Mouse (Mus musculus): ENCODE measurements around the gene Plcd3. TPM values are rescaled to one million over a fixed set of nuclear protein-coding genes. Genes with fewer than 3 reads are reported as not detected.
A peak's percentile ranks its signal among the peaks of the same experiment; 100 is the strongest.

The Plcd3 gene
- polyA plus RNA-seq, 1 experiment, result 27.6 TPM

DNA sequence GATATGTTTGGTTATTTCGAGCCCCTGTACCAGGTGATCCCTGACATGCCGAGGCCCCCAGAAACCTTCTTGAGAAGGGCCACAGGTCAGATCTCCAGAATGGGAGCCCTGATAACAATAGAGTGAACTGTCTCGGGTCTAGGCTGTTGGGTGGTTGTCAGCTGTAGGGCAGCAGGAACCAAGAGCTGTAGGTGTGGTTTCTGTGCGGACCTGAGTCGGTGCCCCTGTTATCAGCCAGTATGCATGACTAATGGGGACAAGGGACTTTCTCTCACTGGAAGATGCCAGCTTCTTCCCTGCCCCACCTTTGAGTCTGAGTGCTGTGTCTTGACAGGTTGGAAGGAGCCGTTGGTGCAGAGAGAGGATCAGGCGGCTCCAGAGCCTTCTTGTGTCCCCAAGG lies 3.0 kb upstream of the Plcd3 start:
- no peak for TF ChIP-seq CEBPB (IDR thresholded peaks at IDR 0.05; ENCODE audit: low read depth)
- no peak for TF ChIP-seq FOSL1 (IDR thresholded peaks at IDR 0.05; ENCODE audit: insufficient read depth, low read length, poor library complexity, severe bottlenecking)
- no peak overlapping the region for H3K4me3 ChIP-seq (ENCODE audit: insufficient read depth, poor library complexity, severe bottlenecking)
- peaks cover 9% of the 10 kb centered on the region for H3K36me3 ChIP-seq (ENCODE audit: control insufficient read depth, insufficient read depth)
- H3K27me3 ChIP-seq (ENCODE audit: control insufficient read depth, insufficient read depth, insufficient read length), result no peaks in the 10 kb centered on the region
- H3K79me2 ChIP-seq (ENCODE audit: control insufficient read depth, insufficient read depth), result peaks cover 32% of the 10 kb centered on the region
- no peak overlapping the region for H3ac ChIP-seq (ENCODE audit: control insufficient read depth, insufficient read length, low read depth)
- peaks cover 17% of the 10 kb centered on the region for H3K79me3 ChIP-seq (ENCODE audit: low read depth)

GRCm38 (mm10) chr11:103103621-103104020 lies 2.2 kb upstream of the Plcd3 start:
- Histone ChIP-seq H3ac (ENCODE audit: control insufficient read depth, insufficient read length, low read depth) (peak overlapping the region; percentile 68), H3K79me2 (ENCODE audit: control insufficient read depth, insufficient read depth) (peaks cover 41% of the 10 kb centered on the region), H3K27me3 (ENCODE audit: control insufficient read depth, insufficient read depth, insufficient read length) (no peaks in the 10 kb centered on the region), H3K36me3 (ENCODE audit: control insufficient read depth, insufficient read depth) (peaks cover 12% of the 10 kb centered on the region), H3K4me3 (ENCODE audit: insufficient read depth, poor library complexity, severe bottlenecking) (peak overlapping the region; percentile 34), H3K79me3 (ENCODE audit: low read depth) (peaks cover 18% of the 10 kb centered on the region)
- TF ChIP-seq CTCF (IDR thresholded peaks at IDR 0.05; ENCODE audit: control insufficient read depth, insufficient read depth, insufficient read length) (no peak), CEBPB (IDR thresholded peaks at IDR 0.05; ENCODE audit: low read depth) (no peak), USF1 (IDR thresholded peaks at IDR 0.05; ENCODE audit: low read depth) (no peak), FOSL1 (IDR thresholded peaks at IDR 0.05; ENCODE audit: insufficient read depth, low read length, poor library complexity, severe bottlenecking) (no peak), MYOD1 (IDR thresholded peaks at IDR 0.05; ENCODE audit: control insufficient read depth, insufficient read length, low read depth) (no peak), MAX (IDR thresholded peaks at IDR 0.05) (no peak), MYOG (IDR thresholded peaks at IDR 0.05; ENCODE audit: control insufficient read depth, extremely low read depth, insufficient read length) (no peak)

- Histone ChIP-seq H3K4me3 (ENCODE audit: insufficient read depth, poor library complexity, severe bottlenecking) (peak overlapping the region; percentile 53), H3K27me3 (ENCODE audit: control insufficient read depth, insufficient read depth, insufficient read length) (no peaks in the 10 kb centered on the region), H3K79me3 (ENCODE audit: low read depth) (peaks cover 22% of the 10 kb centered on the region), H3K36me3 (ENCODE audit: control insufficient read depth, insufficient read depth) (peaks cover 19% of the 10 kb centered on the region), H3K79me2 (ENCODE audit: control insufficient read depth, insufficient read depth) (peaks cover 48% of the 10 kb centered on the region), H3ac (ENCODE audit: control insufficient read depth, insufficient read length, low read depth) (peak overlapping the region; percentile 68)
- TF ChIP-seq CEBPB (IDR thresholded peaks at IDR 0.05; ENCODE audit: low read depth) (no peak), MYOD1 (IDR thresholded peaks at IDR 0.05; ENCODE audit: control insufficient read depth, insufficient read length, low read depth) (no peak), FOSL1 (IDR thresholded peaks at IDR 0.05; ENCODE audit: insufficient read depth, low read length, poor library complexity, severe bottlenecking) (no peak), MAX (IDR thresholded peaks at IDR 0.05) (peak; percentile 79), MYOG (IDR thresholded peaks at IDR 0.05; ENCODE audit: control insufficient read depth, extremely low read depth, insufficient read length) (no peak), USF1 (IDR thresholded peaks at IDR 0.05; ENCODE audit: low read depth) (no peak), CTCF (IDR thresholded peaks at IDR 0.05; ENCODE audit: control insufficient read depth, insufficient read depth, insufficient read length) (peak; percentile 100)
Measured at GRCm38 (mm10) chr11:103102725-103103349, 1.4 kb upstream of the Plcd3 start.

- TF ChIP-seq CTCF (IDR thresholded peaks at IDR 0.05; ENCODE audit: control insufficient read depth, insufficient read depth, insufficient read length) (no peak), MYOG (IDR thresholded peaks at IDR 0.05; ENCODE audit: control insufficient read depth, extremely low read depth, insufficient read length) (no peak), MAX (IDR thresholded peaks at IDR 0.05) (peak; percentile 62)
- Histone ChIP-seq H3K27me3 (ENCODE audit: control insufficient read depth, insufficient read depth, insufficient read length) (no peaks in the 10 kb centered on the region), H3K36me3 (ENCODE audit: control insufficient read depth, insufficient read depth) (peaks cover 19% of the 10 kb centered on the region)
Measured at GRCm38 (mm10) chr11:103101866-103102501, 526 bp upstream of the Plcd3 start.

DNA sequence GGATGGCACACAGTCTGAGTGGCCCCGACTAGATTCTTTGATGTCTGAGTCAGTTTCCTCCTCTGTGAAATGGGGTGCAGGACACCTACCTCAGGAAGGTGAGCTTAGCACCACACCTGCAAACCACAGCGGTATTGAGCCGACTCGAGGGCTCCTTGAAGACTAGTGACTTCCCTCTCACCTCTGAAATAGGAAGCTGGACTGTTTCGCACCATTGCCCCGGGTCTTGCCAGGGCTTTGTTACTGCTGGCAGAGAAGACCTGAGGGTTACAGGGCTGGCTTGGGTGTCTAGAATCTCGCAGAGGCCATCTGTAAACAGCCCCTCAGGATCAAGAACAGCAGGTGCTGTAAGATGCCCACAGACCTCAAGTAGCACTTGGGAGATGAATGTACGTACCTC lies 1.1 kb downstream of the Plcd3 start:
- peak overlapping the region; percentile 10 for H3ac ChIP-seq (ENCODE audit: control insufficient read depth, insufficient read length, low read depth)
- peaks cover 73% of the 10 kb centered on the region for H3K79me2 ChIP-seq (ENCODE audit: control insufficient read depth, insufficient read depth)
- no peaks in the 10 kb centered on the region for H3K27me3 ChIP-seq (ENCODE audit: control insufficient read depth, insufficient read depth, insufficient read length)
- H3K79me3 ChIP-seq (ENCODE audit: low read depth), result peaks cover 39% of the 10 kb centered on the region
- peak overlapping the region; percentile 53 for H3K4me3 ChIP-seq (ENCODE audit: insufficient read depth, poor library complexity, severe bottlenecking)
- no peak for TF ChIP-seq MYOD1 (IDR thresholded peaks at IDR 0.05; ENCODE audit: control insufficient read depth, insufficient read length, low read depth)
- no peak for TF ChIP-seq MYOG (IDR thresholded peaks at IDR 0.05; ENCODE audit: control insufficient read depth, extremely low read depth, insufficient read length)
- TF ChIP-seq CEBPB (IDR thresholded peaks at IDR 0.05; ENCODE audit: low read depth), result no peak
- H3K36me3 ChIP-seq (ENCODE audit: control insufficient read depth, insufficient read depth), result peaks cover 19% of the 10 kb centered on the region

More at GRCm38 (mm10) chr11:103101866-103102501, 526 bp upstream of the Plcd3 start:
- Histone ChIP-seq H3K79me3 (ENCODE audit: low read depth) (peaks cover 24% of the 10 kb centered on the region), H3ac (ENCODE audit: control insufficient read depth, insufficient read length, low read depth) (peak overlapping the region; percentile 99), H3K4me3 (ENCODE audit: insufficient read depth, poor library complexity, severe bottlenecking) (peak overlapping the region; percentile 53), H3K79me2 (ENCODE audit: control insufficient read depth, insufficient read depth) (peaks cover 57% of the 10 kb centered on the region)

GRCm38 (mm10) chr11:103099352-103099940 lies 2.0 kb downstream of the Plcd3 start:
- Histone ChIP-seq H3ac (ENCODE audit: control insufficient read depth, insufficient read length, low read depth) (peak overlapping the region; percentile 22), H3K36me3 (ENCODE audit: control insufficient read depth, insufficient read depth) (peaks cover 19% of the 10 kb centered on the region), H3K27me3 (ENCODE audit: control insufficient read depth, insufficient read depth, insufficient read length) (no peaks in the 10 kb centered on the region), H3K79me2 (ENCODE audit: control insufficient read depth, insufficient read depth) (peaks cover 80% of the 10 kb centered on the region), H3K4me3 (ENCODE audit: insufficient read depth, poor library complexity, severe bottlenecking) (no peak overlapping the region), H3K79me3 (ENCODE audit: low read depth) (peaks cover 40% of the 10 kb centered on the region)
- no peak for TF ChIP-seq MYOG (IDR thresholded peaks at IDR 0.05; ENCODE audit: control insufficient read depth, extremely low read depth, insufficient read length)
- TF ChIP-seq MYOD1 (IDR thresholded peaks at IDR 0.05; ENCODE audit: control insufficient read depth, insufficient read length, low read depth), result no peak
- no peak for TF ChIP-seq FOSL1 (IDR thresholded peaks at IDR 0.05; ENCODE audit: insufficient read depth, low read length, poor library complexity, severe bottlenecking)
- no peak for TF ChIP-seq MAX (IDR thresholded peaks at IDR 0.05)
- TF ChIP-seq CEBPB (IDR thresholded peaks at IDR 0.05; ENCODE audit: low read depth), result no peak
- no peak for TF ChIP-seq USF1 (IDR thresholded peaks at IDR 0.05; ENCODE audit: low read depth)
- no peak for TF ChIP-seq CTCF (IDR thresholded peaks at IDR 0.05; ENCODE audit: control insufficient read depth, insufficient read depth, insufficient read length)
